Mouse (Mus musculus): ENCODE data around the gene Wnt2b.

DNA sequence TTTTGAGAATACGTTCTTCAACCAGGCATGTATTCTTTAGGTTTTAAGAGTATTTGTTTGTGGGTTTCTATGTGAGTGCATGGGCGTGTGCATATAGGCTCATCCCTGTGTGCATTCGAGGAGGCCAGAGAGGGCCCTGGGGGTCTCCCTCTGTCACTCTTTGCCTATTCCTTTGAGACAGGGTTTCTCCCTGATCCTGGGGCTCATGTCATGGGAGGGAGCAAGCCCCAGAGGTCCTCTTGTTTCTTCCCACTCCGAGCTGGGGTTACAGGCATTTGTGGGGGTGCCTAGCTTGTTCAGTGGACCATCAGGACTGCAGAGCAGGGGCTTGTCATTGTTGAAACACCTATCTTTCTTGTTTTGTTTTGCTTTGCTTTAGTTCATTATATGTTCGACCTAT lies 26.2 kb upstream of the Wnt2b start:
- TF ChIP-seq EP300 (IDR thresholded peaks at IDR 0.05) (no peak), CTCF (IDR thresholded peaks at IDR 0.05) (no peak)

Data from lung, postnatal 0 days (tissue).